Mouse (Mus musculus): ENCODE data around the gene Prss42. TPM values are rescaled to one million over a fixed set of nuclear protein-coding genes. Genes with fewer than 3 reads are reported as not detected.

The Prss42 gene
- polyA plus RNA-seq, 1 experiment from 2014 or later = not detected

DNA sequence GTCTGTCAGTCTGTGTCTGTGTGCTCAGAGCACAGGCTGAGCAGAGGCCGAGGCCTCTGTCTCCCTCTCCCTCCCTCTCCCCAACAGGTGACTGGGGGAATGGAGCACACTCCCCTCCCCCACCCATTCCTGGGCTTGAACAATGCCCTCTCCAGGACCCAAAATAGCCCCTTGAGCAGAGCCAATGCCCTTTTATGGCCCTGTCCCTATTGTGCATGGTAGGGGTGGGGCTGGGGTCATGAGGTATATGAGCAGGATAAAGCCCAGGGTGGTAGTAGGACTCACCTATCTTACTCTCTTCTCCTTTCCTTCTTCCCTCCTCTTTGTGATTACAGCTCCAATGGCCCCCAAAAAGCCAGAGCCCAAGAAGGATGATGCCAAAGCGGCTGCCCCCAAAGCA is 34.6 kb upstream of the Prss42 start:
- H3K9ac ChIP-seq = no peak overlapping the region
- no peak for ATAC-seq (ENCODE audit: insufficient read depth)
- no peak overlapping the region for H3K4me3 ChIP-seq (replicated peaks)
- no peak overlapping the region for H3K27ac ChIP-seq (replicated peaks)
- H3K27me3 ChIP-seq = peaks cover 13% of the 10 kb centered on the region
- no peaks in the 10 kb centered on the region for H3K4me1 ChIP-seq (replicated peaks)
- H3K9me3 ChIP-seq (replicated peaks) = no peaks in the 10 kb centered on the region
- no peaks in the 10 kb centered on the region for H3K36me3 ChIP-seq (replicated peaks)
- H3K4me2 ChIP-seq = no peak overlapping the region
- 68% methylated on average over 2 of the region's 2 CpGs for WGBS (ENCODE audit: insufficient replicate concordance)

DNA sequence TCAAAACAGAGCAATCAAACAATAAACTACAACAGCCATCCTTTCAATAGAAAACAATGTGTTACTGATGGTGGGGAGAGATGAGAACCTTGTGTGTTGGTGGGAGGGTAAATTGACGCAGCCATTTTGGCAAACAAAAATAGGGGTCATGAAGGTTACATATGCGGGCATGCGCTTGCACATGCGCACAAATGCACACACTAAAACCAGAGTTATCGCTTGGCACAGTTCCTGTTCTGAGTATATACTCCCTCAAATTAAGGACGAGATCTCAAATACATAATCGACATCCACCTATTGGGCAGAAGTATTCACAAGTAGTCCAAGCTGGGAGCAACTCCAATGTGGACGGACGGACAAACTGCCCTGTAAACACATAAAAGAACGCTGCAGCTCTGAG is 25.6 kb upstream of the Prss42 start:
- ATAC-seq (ENCODE audit: insufficient read depth) = no peak
- no peak overlapping the region for H3K4me3 ChIP-seq (replicated peaks)
- no peaks in the 10 kb centered on the region for H3K4me1 ChIP-seq (replicated peaks)
- H3K9me3 ChIP-seq (replicated peaks) = no peaks in the 10 kb centered on the region
- H3K9ac ChIP-seq = no peak overlapping the region
- 72% methylated on average over 10 of the region's 10 CpGs for WGBS (ENCODE audit: insufficient replicate concordance)
- no peaks in the 10 kb centered on the region for H3K36me3 ChIP-seq (replicated peaks)
- no peaks in the 10 kb centered on the region; the same call in 1 of the 2 replicates for H3K27me3 ChIP-seq
- H3K27ac ChIP-seq (replicated peaks) = no peak overlapping the region
- no peak overlapping the region for H3K4me2 ChIP-seq

GRCm38 (mm10) chr9:110774403-110775268 is 23.3 kb upstream of the Prss42 start:
- no peak overlapping the region for H3K9ac ChIP-seq
- no peaks in the 10 kb centered on the region for H3K9me3 ChIP-seq (replicated peaks)
- no peaks in the 10 kb centered on the region for H3K27me3 ChIP-seq
- no peak overlapping the region for H3K4me2 ChIP-seq
- no peaks in the 10 kb centered on the region for H3K36me3 ChIP-seq (replicated peaks)
- H3K4me3 ChIP-seq (replicated peaks) = no peak overlapping the region
- WGBS (ENCODE audit: insufficient replicate concordance) = 66% methylated on average over 15 of the region's 15 CpGs
- ATAC-seq (ENCODE audit: insufficient read depth) = no peak
- no peaks in the 10 kb centered on the region for H3K4me1 ChIP-seq (replicated peaks)
- no peak overlapping the region for H3K27ac ChIP-seq (replicated peaks)

GRCm38 (mm10) chr9:110775269-110776022 is 22.5 kb upstream of the Prss42 start:
- Histone ChIP-seq H3K9ac (no peak overlapping the region), H3K27ac (replicated peaks) (no peak overlapping the region), H3K4me3 (replicated peaks) (no peak overlapping the region), H3K4me2 (no peak overlapping the region), H3K4me1 (replicated peaks) (0 out of 2 replicates have a peak, but pooled peaks cover under 1% of the 10 kb centered on the region), H3K9me3 (replicated peaks) (no peaks in the 10 kb centered on the region), H3K27me3 (peaks cover 2% of the 10 kb centered on the region), H3K36me3 (replicated peaks) (no peaks in the 10 kb centered on the region)
- ATAC-seq (ENCODE audit: insufficient read depth) = no peak
- WGBS (ENCODE audit: insufficient replicate concordance) = 65% methylated on average over 10 of the region's 10 CpGs

- no peaks in the 10 kb centered on the region for H3K9me3 ChIP-seq (replicated peaks)
- peaks cover 29% of the 10 kb centered on the region for H3K27me3 ChIP-seq
- H3K36me3 ChIP-seq (replicated peaks) = no peaks in the 10 kb centered on the region
- 60% methylated on average over 1 of the region's 1 CpGs for WGBS (ENCODE audit: insufficient replicate concordance)
- H3K9ac ChIP-seq = no peak overlapping the region
- no peak for ATAC-seq (ENCODE audit: insufficient read depth)
- H3K4me2 ChIP-seq = no peak overlapping the region
- peaks cover 16% of the 10 kb centered on the region for H3K4me1 ChIP-seq (replicated peaks)
- H3K4me3 ChIP-seq (replicated peaks) = no peak overlapping the region
- no peak overlapping the region for H3K27ac ChIP-seq (replicated peaks)
Observed at GRCm38 (mm10) chr9:110778100-110778499, 19.9 kb upstream of the Prss42 start.

DNA sequence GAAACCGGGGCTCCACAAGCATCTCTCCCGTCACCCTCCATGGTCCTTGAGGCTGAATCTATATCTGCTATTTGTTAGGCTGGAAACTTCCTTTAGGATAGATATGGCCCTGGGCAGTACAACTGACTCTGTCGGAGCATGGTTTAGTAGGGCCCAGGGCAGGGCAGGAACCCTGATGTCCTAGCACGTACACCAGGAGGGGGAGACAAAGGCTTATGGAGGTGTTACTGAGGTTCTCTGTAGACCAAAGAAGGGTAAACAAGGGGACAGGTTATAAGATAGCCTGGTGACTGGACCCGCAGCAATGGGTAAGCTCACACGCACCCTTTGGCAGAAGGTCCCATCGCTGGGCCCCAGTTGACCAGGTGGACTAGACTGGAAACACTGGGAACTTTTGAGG is 19.4 kb upstream of the Prss42 start:
- no peak for ATAC-seq (ENCODE audit: insufficient read depth)
- peaks cover 29% of the 10 kb centered on the region for H3K27me3 ChIP-seq
- no peak overlapping the region for H3K4me3 ChIP-seq (replicated peaks)
- 74% methylated on average over 7 of the region's 7 CpGs for WGBS (ENCODE audit: insufficient replicate concordance)
- no peak overlapping the region for H3K9ac ChIP-seq
- H3K36me3 ChIP-seq (replicated peaks) = no peaks in the 10 kb centered on the region
- H3K9me3 ChIP-seq (replicated peaks) = no peaks in the 10 kb centered on the region
- no peak overlapping the region for H3K27ac ChIP-seq (replicated peaks)
- H3K4me2 ChIP-seq = no peak overlapping the region
- peaks cover 16% of the 10 kb centered on the region for H3K4me1 ChIP-seq (replicated peaks)

GRCm38 (mm10) chr9:110779242-110779913 is 18.6 kb upstream of the Prss42 start:
- WGBS (ENCODE audit: insufficient replicate concordance) = 33% methylated on average over 5 of the region's 5 CpGs
- ATAC-seq (ENCODE audit: insufficient read depth) = no peak
- no peak overlapping the region for H3K27ac ChIP-seq (replicated peaks)
- H3K9ac ChIP-seq = no peak overlapping the region
- H3K4me2 ChIP-seq = no peak overlapping the region
- H3K9me3 ChIP-seq (replicated peaks) = no peaks in the 10 kb centered on the region
- peaks cover 29% of the 10 kb centered on the region for H3K27me3 ChIP-seq
- peaks cover 16% of the 10 kb centered on the region for H3K4me1 ChIP-seq (replicated peaks)
- H3K4me3 ChIP-seq (replicated peaks) = no peak overlapping the region
- H3K36me3 ChIP-seq (replicated peaks) = no peaks in the 10 kb centered on the region

- Histone ChIP-seq H3K4me2 (peak overlapping the region; percentile 79), H3K27ac (replicated peaks) (no peak overlapping the region), H3K9ac (0 out of 2 replicates have a peak overlapping the region, but pooled peaks have one; percentile 30), H3K36me3 (replicated peaks) (no peaks in the 10 kb centered on the region), H3K4me3 (replicated peaks) (peak overlapping the region; percentile 51), H3K9me3 (replicated peaks) (no peaks in the 10 kb centered on the region), H3K4me1 (replicated peaks) (peaks cover 16% of the 10 kb centered on the region), H3K27me3 (peaks cover 29% of the 10 kb centered on the region)
- WGBS (ENCODE audit: insufficient replicate concordance) = under 1% methylated on average over 43 of the region's 43 CpGs
- peak; percentile 83 for ATAC-seq (ENCODE audit: insufficient read depth)
Observed at GRCm38 (mm10) chr9:110781256-110781721, 16.7 kb upstream of the Prss42 start.

GRCm38 (mm10) chr9:110781731-110782130 is 16.2 kb upstream of the Prss42 start:
- Histone ChIP-seq H3K36me3 (replicated peaks) (no peaks in the 10 kb centered on the region), H3K27ac (replicated peaks) (no peak overlapping the region), H3K9ac (no peak overlapping the region), H3K9me3 (replicated peaks) (no peaks in the 10 kb centered on the region), H3K4me2 (peak overlapping the region; percentile 79), H3K27me3 (peaks cover 29% of the 10 kb centered on the region), H3K4me3 (replicated peaks) (peak overlapping the region; percentile 51), H3K4me1 (replicated peaks) (peaks cover 16% of the 10 kb centered on the region)
- ATAC-seq (ENCODE audit: insufficient read depth) = peak; percentile 55
- 2% methylated on average over 23 of the region's 23 CpGs for WGBS (ENCODE audit: insufficient replicate concordance)

DNA sequence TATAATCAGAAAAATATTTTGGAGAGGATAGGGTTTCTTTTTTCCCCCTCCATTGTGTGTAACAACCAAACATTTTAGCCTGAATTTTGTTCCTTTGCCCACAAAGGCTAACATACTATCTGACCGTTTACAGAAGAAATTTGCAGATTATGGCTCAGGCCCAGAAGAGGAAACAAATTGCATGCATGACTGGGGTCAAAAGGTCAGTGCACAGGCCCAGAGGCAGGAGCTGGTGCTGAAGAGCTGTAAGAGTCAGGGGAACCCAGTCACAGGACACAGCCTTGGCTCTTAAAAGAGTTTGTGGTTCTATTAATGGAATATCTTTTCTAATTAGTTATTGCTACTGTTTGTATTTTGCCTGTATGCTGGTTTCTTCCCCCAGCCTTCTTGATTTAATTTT is 14.4 kb upstream of the Prss42 start:
- Histone ChIP-seq H3K36me3 (replicated peaks) (no peaks in the 10 kb centered on the region), H3K4me1 (replicated peaks) (peaks cover 16% of the 10 kb centered on the region), H3K9me3 (replicated peaks) (no peaks in the 10 kb centered on the region), H3K4me2 (no peak overlapping the region), H3K9ac (no peak overlapping the region), H3K27me3 (peaks cover 29% of the 10 kb centered on the region), H3K4me3 (replicated peaks) (no peak overlapping the region), H3K27ac (replicated peaks) (no peak overlapping the region)
- WGBS (ENCODE audit: insufficient replicate concordance) = 23% methylated on average over 1 of the region's 1 CpGs
- ATAC-seq (ENCODE audit: insufficient read depth) = no peak

- 72% methylated on average over 3 of the region's 3 CpGs for WGBS (ENCODE audit: insufficient replicate concordance)
- Histone ChIP-seq H3K4me1 (replicated peaks) (no peaks in the 10 kb centered on the region), H3K4me2 (no peak overlapping the region), H3K27ac (replicated peaks) (no peak overlapping the region), H3K9me3 (replicated peaks) (no peaks in the 10 kb centered on the region), H3K9ac (no peak overlapping the region), H3K4me3 (replicated peaks) (no peak overlapping the region), H3K36me3 (replicated peaks) (no peaks in the 10 kb centered on the region), H3K27me3 (no peaks in the 10 kb centered on the region)
- ATAC-seq (ENCODE audit: insufficient read depth) = no peak
Observed at GRCm38 (mm10) chr9:110788169-110788568, 9.8 kb upstream of the Prss42 start.

Measured in liver, embryonic 15.5 days (tissue).